Mouse (Mus musculus) liver, embryonic 14.5 days (tissue): ENCODE measurements around the gene Wbp2.

Source experiments
- CTCF ChIP-seq: IDR thresholded peaks from 2 replicates; pipeline ENCODE4 v1.5.1; 2016; ENCODE audit warnings: antibody characterized with exemption, low read depth, control low read depth
- EP300 ChIP-seq: IDR thresholded peaks from 2 replicates; pipeline ENCODE4 v1.6.1; 2016; ENCODE audit warnings: antibody characterized with exemption, low read depth

DNA sequence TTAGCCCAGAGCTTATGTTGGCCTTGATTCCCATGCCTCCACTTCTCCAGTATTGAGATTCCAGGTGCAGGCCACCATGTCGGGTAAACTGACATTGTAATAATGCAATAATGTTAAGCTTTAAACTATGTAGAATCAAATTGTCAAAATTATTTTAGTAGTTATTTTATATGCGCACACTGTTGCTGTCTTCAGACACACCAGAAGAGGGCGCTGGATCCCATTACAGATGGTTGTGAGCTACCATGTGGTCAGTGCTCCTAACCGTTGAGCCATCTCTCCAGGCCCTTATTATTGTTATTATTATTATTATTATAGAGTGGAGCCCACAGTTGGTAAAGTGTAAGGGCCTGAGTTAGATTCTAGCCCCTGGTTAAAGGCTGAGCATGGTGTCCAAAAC lies 24.3 kb upstream of the Wbp2 start:
- TF ChIP-seq EP300 (no peak), CTCF (no peak)
